Mouse (Mus musculus) spleen, adult 2 months (tissue): Measurements from ENCODE around the gene Gm13694. TPM values are rescaled to one million over a fixed set of nuclear protein-coding genes. Genes with fewer than 3 reads are reported as not detected.

Source experiments
- DNase-seq, 2 experiments: peaks; one replicate each; pipeline versions ENCODE4 v3.0.0 to v3.0.0-alpha.2; 2012 to 2021; ENCODE audit warnings: low spot score in 2 of 2, low read depth in 1 of 2
- H3K27ac ChIP-seq: fragments of 200-500 bp; 2 replicates; pipeline ENCODE4 v1.5.1; 2012; ENCODE audit warnings: low read length, inconsistent platforms; ENCODE audit not compliant: insufficient read depth
- H3K27me3 ChIP-seq: fragments of 200-500 bp; 2 replicates; pipeline ENCODE4 v1.6.1; 2012; ENCODE audit warnings: mild to moderate bottlenecking, moderate library complexity, low read length, inconsistent platforms; ENCODE audit not compliant: control insufficient read depth, insufficient read depth
- H3K36me3 ChIP-seq: fragments of 200-500 bp; 2 replicates; pipeline ENCODE4 v1.6.1; 2012; ENCODE audit warnings: mild to moderate bottlenecking, low read length, inconsistent platforms; ENCODE audit not compliant: control insufficient read depth, insufficient read depth
- H3K4me1 ChIP-seq: fragments of 200-500 bp; 2 replicates; pipeline ENCODE4 v1.6.1; 2011; ENCODE audit warnings: inconsistent platforms; ENCODE audit not compliant: control insufficient read depth, insufficient read depth, insufficient read length
- H3K4me3 ChIP-seq: fragments of 200-500 bp; 2 replicates; pipeline ENCODE4 v1.5.1; 2011; ENCODE audit warnings: mild to moderate bottlenecking, inconsistent platforms; ENCODE audit not compliant: insufficient read depth, insufficient read length; ENCODE audit errors: extremely low read depth
- CTCF ChIP-seq: fragments of 200-500 bp; IDR thresholded peaks from 2 replicates; pipeline ENCODE4 v1.5.1; 2011; ENCODE audit warnings: mild to moderate bottlenecking, inconsistent platforms; ENCODE audit not compliant: insufficient read depth, insufficient read length, insufficient replicate concordance; ENCODE audit errors: extremely low read depth
- POLR2A ChIP-seq: fragments of 200-500 bp; IDR thresholded peaks from 2 replicates; pipeline ENCODE4 v1.6.1; 2011; ENCODE audit warnings: low read depth, low read length, inconsistent platforms
- WGBS: fragments of 180-500 bp; shearing (Covaris S2); methylation state at CpG from one replicate; pipeline ENCODE4 v1.1.7; 2018; 5-methylcytosine and 5-hydroxymethylcytosine counted together
- polyA plus RNA-seq: library from polyadenylated mRNA; depleted of rRNA; stranded (reverse); fragments of >200 nt; gene quantifications from 2 replicates; pipeline ENCODE4 v1.2.3, GENCODE M21; 2012; rRNA removed

Gm13694 gene
- polyA plus RNA-seq, 1 experiment: not detected

- Histone ChIP-seq H3K27ac (no peak overlapping the region), H3K4me3 (no peak overlapping the region), H3K27me3 (no peaks in the 10 kb centered on the region), H3K4me1 (peaks cover 6% of the 10 kb centered on the region; the same call in 1 of the 2 replicates), H3K36me3 (no peaks in the 10 kb centered on the region)
- TF ChIP-seq CTCF: no peak
- no peak for TF ChIP-seq POLR2A
- DNase-seq: no peak
- WGBS: 41% methylated on average over 8 of the region's 8 CpGs
These were observed 41.0 kb downstream of the Gm13694 start for GRCm38 (mm10) chr2:84019519-84020305.

GRCm38 (mm10) chr2:84021930-84022329 is 43.2 kb downstream of the Gm13694 start:
- no peak overlapping the region for H3K27ac ChIP-seq
- no peak for DNase-seq
- peaks cover 6% of the 10 kb centered on the region; the same call in 1 of the 2 replicates for H3K4me1 ChIP-seq
- 71% methylated on average over 2 of the region's 2 CpGs for WGBS
- no peaks in the 10 kb centered on the region for H3K36me3 ChIP-seq
- H3K27me3 ChIP-seq: no peaks in the 10 kb centered on the region
- no peak for TF ChIP-seq CTCF
- no peak for TF ChIP-seq POLR2A
- H3K4me3 ChIP-seq: no peak overlapping the region

- Histone ChIP-seq H3K4me3 (no peak overlapping the region), H3K27ac (no peak overlapping the region), H3K27me3 (no peaks in the 10 kb centered on the region), H3K4me1 (peaks cover 6% of the 10 kb centered on the region; the same call in 1 of the 2 replicates), H3K36me3 (no peaks in the 10 kb centered on the region)
- WGBS: 89% methylated on average over 2 of the region's 2 CpGs
- TF ChIP-seq CTCF: no peak
- no peak for TF ChIP-seq POLR2A
- no peak for DNase-seq
These were observed 44.2 kb downstream of the Gm13694 start for GRCm38 (mm10) chr2:84022905-84023304.

GRCm38 (mm10) chr2:84023319-84023718 is 44.6 kb downstream of the Gm13694 start:
- DNase-seq: no peak
- H3K4me1 ChIP-seq: peaks cover 6% of the 10 kb centered on the region; the same call in 1 of the 2 replicates
- H3K4me3 ChIP-seq: no peak overlapping the region
- no peaks in the 10 kb centered on the region for H3K36me3 ChIP-seq
- H3K27ac ChIP-seq: no peak overlapping the region
- H3K27me3 ChIP-seq: no peaks in the 10 kb centered on the region
- 81% methylated on average over 2 of the region's 2 CpGs for WGBS
- TF ChIP-seq CTCF (no peak), POLR2A (no peak)

- no peak for DNase-seq
- no peaks in the 10 kb centered on the region for H3K36me3 ChIP-seq
- no peaks in the 10 kb centered on the region for H3K4me1 ChIP-seq
- H3K27me3 ChIP-seq: no peaks in the 10 kb centered on the region
- H3K4me3 ChIP-seq: no peak overlapping the region
- WGBS: 89% methylated on average over 4 of the region's 4 CpGs
- no peak overlapping the region for H3K27ac ChIP-seq
- no peak for TF ChIP-seq CTCF
- no peak for TF ChIP-seq POLR2A
These were observed 46.5 kb downstream of the Gm13694 start for GRCm38 (mm10) chr2:84025217-84025616.

Other genes with a start within 250 kb of the Gm13694 start
- 0.07 and 0.15 TPM in 2 replicates for gene Fam171b, start 166.3 kb upstream of the Gm13694 start, polyA plus RNA-seq
- not detected in 2 replicates for gene Zswim2, start 37.7 kb upstream of the Gm13694 start, polyA plus RNA-seq
- not detected in 2 replicates for gene Gm13698, start 23.2 kb upstream of the Gm13694 start, polyA plus RNA-seq
- gene Gm13693, start 17.4 kb upstream of the Gm13694 start, polyA plus RNA-seq: not detected in 2 replicates
- not detected in 2 replicates for gene Gm13695, start 11.6 kb upstream of the Gm13694 start, polyA plus RNA-seq
- gene Gm13696, start 5.8 kb upstream of the Gm13694 start, polyA plus RNA-seq: not detected in 2 replicates
- gene Gm13697, start 5.8 kb downstream of the Gm13694 start, polyA plus RNA-seq: not detected in 2 replicates
- gene Gm13691, start 11.6 kb downstream of the Gm13694 start, polyA plus RNA-seq: not detected in 2 replicates